Mouse (Mus musculus): ENCODE data around the gene Jdp2. TPM values are rescaled to one million over a fixed set of nuclear protein-coding genes. Genes with fewer than 3 reads are reported as not detected.
A peak's percentile ranks its signal among the peaks of the same experiment; 100 is the strongest.

The Jdp2 gene
- polyA plus RNA-seq, 1 experiment from 2014 or later: 0.62 TPM

DNA sequence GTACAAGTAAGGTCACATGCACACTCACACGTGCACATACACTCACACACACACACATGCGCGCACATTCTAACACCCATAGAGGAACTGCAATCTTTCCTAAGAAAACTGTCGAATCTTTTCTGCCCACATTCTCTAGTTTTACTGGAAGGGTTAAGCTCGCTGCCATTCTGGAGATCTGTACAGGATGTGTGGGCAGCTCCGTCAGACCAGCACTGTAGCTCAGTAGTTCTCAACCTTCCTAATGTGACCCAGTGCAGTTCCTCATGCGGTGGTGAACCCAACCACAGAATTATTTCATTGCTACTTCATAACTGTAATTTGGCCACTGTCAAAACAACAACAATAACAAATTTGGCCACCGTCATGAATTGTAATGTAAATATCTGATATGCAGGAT lies 75.1 kb downstream of the Jdp2 start:
- Histone ChIP-seq H3K27ac (ENCODE audit: low read depth, low read length) (no peak overlapping the region), H3K4me2 (no peak overlapping the region), H3K36me3 (ENCODE audit: control insufficient read depth, insufficient read depth, low read length) (no peaks in the 10 kb centered on the region), H3K4me1 (ENCODE audit: control insufficient read depth, insufficient read depth, low read length) (no peaks in the 10 kb centered on the region), H3K27me3 (ENCODE audit: control insufficient read depth, insufficient read depth, low read length) (no peaks in the 10 kb centered on the region; the same call in 1 of the 2 replicates), H3K9ac (ENCODE audit: low read depth, low read length) (no peak overlapping the region), H3K9me3 (replicated peaks; ENCODE audit: control insufficient read depth, low read length) (no peaks in the 10 kb centered on the region), H3K4me3 (ENCODE audit: low read depth, low read length) (no peak overlapping the region)
- no peak for ATAC-seq (replicated peaks; ENCODE audit: insufficient number of reproducible peaks, low FRiP score, low TSS enrichment)
- WGBS (ENCODE audit: insufficient replicate concordance): 81% methylated on average over 8 of the region's 8 CpGs

DNA sequence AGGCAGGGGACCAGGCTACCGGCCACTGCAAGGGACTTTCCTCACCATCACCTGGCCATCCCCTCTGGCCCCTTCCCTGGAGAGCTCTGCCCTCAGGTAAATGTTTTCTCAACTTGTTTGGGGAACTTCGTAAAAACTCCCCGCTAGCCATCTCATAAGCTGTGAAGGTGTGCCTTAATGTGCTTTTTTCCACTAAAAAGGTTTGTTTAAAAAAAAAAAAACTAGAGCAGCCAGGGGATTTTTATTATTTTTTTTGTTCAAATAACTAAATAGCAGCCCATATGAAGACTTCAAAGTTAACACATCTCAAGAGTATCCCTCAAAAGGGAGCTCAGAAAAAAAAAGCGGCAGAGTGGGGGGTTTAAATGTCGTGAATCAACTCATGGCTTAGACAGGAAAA lies 80.3 kb downstream of the Jdp2 start:
- H3K27ac ChIP-seq (ENCODE audit: low read depth, low read length): no peak overlapping the region
- no peaks in the 10 kb centered on the region for H3K36me3 ChIP-seq (ENCODE audit: control insufficient read depth, insufficient read depth, low read length)
- WGBS (ENCODE audit: insufficient replicate concordance): 76% methylated on average over 5 of the region's 5 CpGs
- ATAC-seq (replicated peaks; ENCODE audit: insufficient number of reproducible peaks, low FRiP score, low TSS enrichment): no peak
- H3K9ac ChIP-seq (ENCODE audit: low read depth, low read length): no peak overlapping the region
- no peak overlapping the region for H3K4me2 ChIP-seq
- no peaks in the 10 kb centered on the region for H3K9me3 ChIP-seq (replicated peaks; ENCODE audit: control insufficient read depth, low read length)
- no peaks in the 10 kb centered on the region; the same call in 1 of the 2 replicates for H3K4me1 ChIP-seq (ENCODE audit: control insufficient read depth, insufficient read depth, low read length)
- no peak overlapping the region for H3K4me3 ChIP-seq (ENCODE audit: low read depth, low read length)
- no peaks in the 10 kb centered on the region; the same call in 1 of the 2 replicates for H3K27me3 ChIP-seq (ENCODE audit: control insufficient read depth, insufficient read depth, low read length)

DNA sequence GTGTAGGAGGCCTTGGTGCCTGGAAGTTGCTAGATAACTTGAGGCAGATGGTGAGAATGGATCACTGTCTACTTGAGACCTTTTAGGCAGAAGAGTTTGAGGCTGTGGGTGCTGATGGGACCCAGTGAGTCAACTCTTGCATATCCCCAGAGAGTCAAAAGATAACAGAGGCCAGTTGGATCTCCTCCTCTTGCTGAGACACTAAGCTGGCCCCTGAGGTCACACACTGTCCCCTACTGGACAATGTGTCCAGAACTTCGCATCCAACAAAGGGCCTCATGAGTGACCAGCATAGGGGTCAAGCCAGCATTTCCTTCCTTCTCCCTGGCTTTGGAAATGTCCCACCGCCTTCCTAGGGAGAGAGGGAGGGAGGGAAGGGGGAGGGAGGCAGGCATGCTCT lies 81.0 kb downstream of the Jdp2 start:
- Histone ChIP-seq H3K4me1 (ENCODE audit: control insufficient read depth, insufficient read depth, low read length) (peaks cover 4% of the 10 kb centered on the region; the same call in 1 of the 2 replicates), H3K36me3 (ENCODE audit: control insufficient read depth, insufficient read depth, low read length) (no peaks in the 10 kb centered on the region), H3K27ac (ENCODE audit: low read depth, low read length) (no peak overlapping the region), H3K4me2 (no peak overlapping the region), H3K27me3 (ENCODE audit: control insufficient read depth, insufficient read depth, low read length) (no peaks in the 10 kb centered on the region; the same call in 1 of the 2 replicates), H3K9me3 (replicated peaks; ENCODE audit: control insufficient read depth, low read length) (no peaks in the 10 kb centered on the region), H3K9ac (ENCODE audit: low read depth, low read length) (no peak overlapping the region), H3K4me3 (ENCODE audit: low read depth, low read length) (no peak overlapping the region)
- 62% methylated on average over 1 of the region's 2 CpGs for WGBS (ENCODE audit: insufficient replicate concordance)
- no peak for ATAC-seq (replicated peaks; ENCODE audit: insufficient number of reproducible peaks, low FRiP score, low TSS enrichment)

DNA sequence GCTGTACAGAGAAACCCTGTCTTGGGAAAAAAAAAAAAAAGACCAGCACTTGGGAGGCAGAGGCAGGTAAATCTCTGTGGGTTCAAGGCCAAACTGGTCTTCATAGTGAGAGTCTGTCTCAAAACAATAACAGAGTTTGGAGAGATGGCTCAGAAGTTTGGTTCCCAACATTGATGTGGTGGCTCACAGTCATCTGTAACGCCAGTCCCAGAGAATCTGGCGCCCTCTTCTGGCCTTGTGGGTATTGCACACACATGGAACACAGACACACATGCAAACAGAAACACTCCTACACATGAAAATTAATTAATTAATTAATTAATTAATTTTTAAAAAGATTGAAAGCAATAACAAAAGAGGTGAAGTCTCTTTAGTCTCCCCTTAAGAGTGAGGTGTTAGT lies 83.5 kb downstream of the Jdp2 start:
- Histone ChIP-seq H3K4me2 (no peak overlapping the region), H3K4me3 (ENCODE audit: low read depth, low read length) (no peak overlapping the region), H3K27ac (ENCODE audit: low read depth, low read length) (no peak overlapping the region), H3K27me3 (ENCODE audit: control insufficient read depth, insufficient read depth, low read length) (no peaks in the 10 kb centered on the region; the same call in 1 of the 2 replicates), H3K36me3 (ENCODE audit: control insufficient read depth, insufficient read depth, low read length) (no peaks in the 10 kb centered on the region), H3K4me1 (ENCODE audit: control insufficient read depth, insufficient read depth, low read length) (peaks cover 16% of the 10 kb centered on the region), H3K9ac (ENCODE audit: low read depth, low read length) (no peak overlapping the region), H3K9me3 (replicated peaks; ENCODE audit: control insufficient read depth, low read length) (no peaks in the 10 kb centered on the region)
- ATAC-seq (replicated peaks; ENCODE audit: insufficient number of reproducible peaks, low FRiP score, low TSS enrichment): no peak
- WGBS (ENCODE audit: insufficient replicate concordance): 30% methylated on average over 2 of the region's 2 CpGs

DNA sequence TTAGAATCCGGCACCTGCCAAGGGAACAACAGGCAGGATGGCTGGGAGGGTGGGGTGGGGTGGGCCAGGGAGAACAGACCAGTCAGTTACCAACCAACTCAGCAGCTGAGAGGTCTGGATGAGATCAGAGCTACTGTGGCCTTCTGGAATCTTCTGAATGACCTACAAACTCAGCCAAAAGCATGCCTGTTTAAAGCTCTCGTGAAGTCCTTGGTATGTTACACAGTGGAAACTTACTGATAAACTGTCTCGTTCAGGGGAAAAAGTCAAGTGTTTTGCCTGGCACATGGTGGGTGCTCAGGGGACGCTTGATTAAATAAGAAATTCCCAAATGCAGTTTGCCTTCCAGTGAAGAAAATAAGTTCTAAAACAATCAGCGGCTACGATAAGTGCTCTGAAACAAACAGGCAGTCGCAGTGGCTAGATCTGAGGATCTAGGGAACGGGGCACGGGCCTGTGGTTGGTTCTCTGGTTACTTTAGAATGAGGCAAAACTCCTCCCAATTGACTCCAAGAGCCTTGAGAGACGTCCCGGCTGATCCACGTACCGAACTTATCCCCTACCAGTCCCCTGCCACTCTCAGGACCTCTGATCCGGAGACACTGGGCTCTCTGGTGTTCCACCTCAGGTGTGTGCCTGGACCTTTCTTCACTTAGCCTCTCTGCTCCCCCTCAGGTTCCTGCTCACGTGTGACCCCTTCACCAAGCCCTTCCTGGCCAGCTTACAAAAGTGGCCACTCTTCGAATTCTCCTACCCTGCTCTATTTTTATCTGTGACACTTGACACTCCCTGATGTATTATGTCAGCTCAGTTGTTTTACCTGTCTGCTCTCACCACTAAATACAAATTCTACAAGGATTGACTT lies 85.8 kb downstream of the Jdp2 start:
- H3K27me3 ChIP-seq (ENCODE audit: control insufficient read depth, insufficient read depth, low read length): no peaks in the 10 kb centered on the region; the same call in 1 of the 2 replicates
- no peak overlapping the region for H3K4me2 ChIP-seq
- no peak overlapping the region for H3K9ac ChIP-seq (ENCODE audit: low read depth, low read length)
- no peaks in the 10 kb centered on the region for H3K36me3 ChIP-seq (ENCODE audit: control insufficient read depth, insufficient read depth, low read length)
- ATAC-seq (replicated peaks; ENCODE audit: insufficient number of reproducible peaks, low FRiP score, low TSS enrichment): no peak
- H3K4me1 ChIP-seq (ENCODE audit: control insufficient read depth, insufficient read depth, low read length): peaks cover 16% of the 10 kb centered on the region
- H3K9me3 ChIP-seq (replicated peaks; ENCODE audit: control insufficient read depth, low read length): no peaks in the 10 kb centered on the region
- H3K27ac ChIP-seq (ENCODE audit: low read depth, low read length): no peak overlapping the region
- 53% methylated on average over 16 of the region's 16 CpGs for WGBS (ENCODE audit: insufficient replicate concordance)
- no peak overlapping the region for H3K4me3 ChIP-seq (ENCODE audit: low read depth, low read length)

DNA sequence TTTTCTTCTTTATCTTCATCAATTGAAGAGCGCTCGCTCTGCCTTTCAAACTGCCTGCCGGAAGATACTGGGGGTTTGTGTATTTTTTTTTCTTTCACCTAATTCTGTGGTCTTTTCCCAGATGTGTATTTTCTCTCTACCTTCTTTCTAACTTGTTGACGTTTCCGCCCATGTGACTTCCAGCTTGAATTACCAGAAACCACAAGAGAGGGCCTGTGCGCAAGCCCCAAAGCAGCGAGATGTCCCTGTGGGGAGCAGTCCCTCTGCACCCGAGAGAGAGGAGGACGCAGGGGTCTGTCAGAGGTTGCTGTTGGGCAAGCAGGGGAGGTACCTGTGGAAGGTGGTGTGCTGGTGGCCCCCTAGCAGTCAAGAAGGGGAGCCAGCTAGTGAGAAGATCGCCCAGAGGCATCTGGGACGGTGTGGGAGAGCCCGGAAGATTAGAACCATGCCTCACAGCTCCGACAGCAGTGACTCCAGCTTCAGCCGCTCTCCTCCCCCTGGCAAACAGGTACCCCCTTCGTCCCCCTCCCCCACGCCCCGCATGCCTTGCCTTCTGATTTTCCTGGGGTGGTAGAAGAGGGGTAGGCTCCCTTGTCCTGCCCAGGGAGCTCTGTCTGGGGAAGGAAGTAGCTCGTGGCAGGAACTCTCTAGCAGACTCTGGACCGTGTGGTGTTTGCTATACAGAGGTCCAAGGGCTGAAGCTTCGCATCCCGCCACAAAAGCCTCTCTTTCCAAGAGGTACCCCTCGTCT lies 87.8 kb downstream of the Jdp2 start, which contains the start of gene Batf:
Gene Batf, plus strand, starts transcription at position 204 of the 751 bp plus-strand sequence.
- peak within 1 kb of the TSS; percentile 29 for H3K4me3 ChIP-seq (ENCODE audit: low read depth, low read length)
- no peaks in the 10 kb centered on the region; the same call in 1 of the 2 replicates for H3K27me3 ChIP-seq (ENCODE audit: control insufficient read depth, insufficient read depth, low read length)
- H3K4me2 ChIP-seq: peak within 1 kb of the TSS; percentile 59
- H3K9me3 ChIP-seq (replicated peaks; ENCODE audit: control insufficient read depth, low read length): no peaks in the 10 kb centered on the region
- peak within 1 kb of the TSS; percentile 59; the same call in 1 of the 2 replicates for H3K9ac ChIP-seq (ENCODE audit: low read depth, low read length)
- H3K36me3 ChIP-seq (ENCODE audit: control insufficient read depth, insufficient read depth, low read length): no peaks in the 10 kb centered on the region
- no peak within 1 kb of the TSS for H3K27ac ChIP-seq (ENCODE audit: low read depth, low read length)
- 17% methylated on average over 22 of the region's 22 CpGs for WGBS (ENCODE audit: insufficient replicate concordance)
- ATAC-seq (replicated peaks; ENCODE audit: insufficient number of reproducible peaks, low FRiP score, low TSS enrichment): 0 out of 2 replicates have a peak, but pooled peaks have one; percentile 35
- peaks cover 22% of the 10 kb centered on the region for H3K4me1 ChIP-seq (ENCODE audit: control insufficient read depth, insufficient read depth, low read length)

DNA sequence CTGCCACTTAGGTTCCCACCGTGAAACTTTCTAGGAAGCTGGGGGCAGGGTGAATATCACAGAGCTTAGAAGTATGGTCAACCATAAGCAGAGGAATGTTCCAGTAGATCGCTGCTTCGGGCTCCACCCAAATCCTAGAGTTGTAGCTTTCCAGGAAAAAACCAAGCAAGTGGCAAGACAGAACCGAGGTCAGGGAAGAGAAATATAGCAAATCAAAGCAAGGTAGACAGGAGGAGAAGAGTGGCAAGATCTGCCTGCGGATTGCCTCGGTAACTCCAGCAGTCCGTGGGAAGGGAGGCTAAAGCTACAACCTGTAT lies 88.3 kb downstream of the Jdp2 start:
- ATAC-seq (replicated peaks; ENCODE audit: insufficient number of reproducible peaks, low FRiP score, low TSS enrichment): no peak
- Histone ChIP-seq H3K4me3 (ENCODE audit: low read depth, low read length) (peak overlapping the region; percentile 29; the same call in 1 of the 2 replicates), H3K9ac (ENCODE audit: low read depth, low read length) (no peak overlapping the region), H3K36me3 (ENCODE audit: control insufficient read depth, insufficient read depth, low read length) (no peaks in the 10 kb centered on the region), H3K4me2 (peak overlapping the region; percentile 59), H3K27me3 (ENCODE audit: control insufficient read depth, insufficient read depth, low read length) (no peaks in the 10 kb centered on the region; the same call in 1 of the 2 replicates), H3K9me3 (replicated peaks; ENCODE audit: control insufficient read depth, low read length) (no peaks in the 10 kb centered on the region), H3K27ac (ENCODE audit: low read depth, low read length) (no peak overlapping the region), H3K4me1 (ENCODE audit: control insufficient read depth, insufficient read depth, low read length) (peaks cover 23% of the 10 kb centered on the region)
- WGBS (ENCODE audit: insufficient replicate concordance): 58% methylated on average over 7 of the region's 7 CpGs

DNA sequence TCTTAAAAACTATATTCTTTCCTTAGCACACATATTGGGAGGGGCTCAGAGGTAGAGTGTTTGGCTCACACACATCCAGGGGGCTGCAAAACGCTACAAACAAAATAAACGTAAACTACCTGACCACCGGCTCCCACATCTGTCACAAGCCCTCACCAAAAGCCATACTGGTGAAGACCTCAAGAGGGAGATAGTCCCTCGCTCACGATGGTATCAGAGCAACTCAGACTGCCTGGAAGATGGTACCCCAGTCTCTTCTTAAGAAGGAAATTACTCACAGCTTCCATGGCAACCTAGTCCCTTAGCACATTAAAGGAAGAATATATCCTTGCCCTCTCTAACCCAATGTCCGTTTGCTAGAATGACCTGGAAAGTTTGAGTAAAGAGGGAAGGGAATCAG lies 89.0 kb downstream of the Jdp2 start:
- no peak for ATAC-seq (replicated peaks; ENCODE audit: insufficient number of reproducible peaks, low FRiP score, low TSS enrichment)
- WGBS (ENCODE audit: insufficient replicate concordance): 55% methylated on average over 6 of the region's 6 CpGs
- H3K27me3 ChIP-seq (ENCODE audit: control insufficient read depth, insufficient read depth, low read length): no peaks in the 10 kb centered on the region; the same call in 1 of the 2 replicates

More for the DNA sequence above, 89.0 kb downstream of the Jdp2 start:
- Histone ChIP-seq H3K27ac (ENCODE audit: low read depth, low read length) (no peak overlapping the region), H3K36me3 (ENCODE audit: control insufficient read depth, insufficient read depth, low read length) (no peaks in the 10 kb centered on the region), H3K4me1 (ENCODE audit: control insufficient read depth, insufficient read depth, low read length) (peaks cover 23% of the 10 kb centered on the region), H3K9ac (ENCODE audit: low read depth, low read length) (no peak overlapping the region), H3K9me3 (replicated peaks; ENCODE audit: control insufficient read depth, low read length) (no peaks in the 10 kb centered on the region), H3K4me3 (ENCODE audit: low read depth, low read length) (no peak overlapping the region), H3K4me2 (no peak overlapping the region)

All from heart, embryonic 11.5 days (tissue).